Mouse (Mus musculus): ENCODE measurements around the gene Zfp454. TPM values are rescaled to one million over a fixed set of nuclear protein-coding genes. Genes with fewer than 3 reads are reported as not detected.

Zfp454 gene
- not detected for polyA plus RNA-seq (2012; fragmentation: generic; extraction: Trizol)
- long read RNA-seq, experiment 1, partial matches to known transcripts, result 0 of 2 reads
- long read RNA-seq, experiment 1, other reads (novel, unspliced or antisense), result 1 of 2 reads
- long read RNA-seq, experiment 2, result 0 reads

DNA sequence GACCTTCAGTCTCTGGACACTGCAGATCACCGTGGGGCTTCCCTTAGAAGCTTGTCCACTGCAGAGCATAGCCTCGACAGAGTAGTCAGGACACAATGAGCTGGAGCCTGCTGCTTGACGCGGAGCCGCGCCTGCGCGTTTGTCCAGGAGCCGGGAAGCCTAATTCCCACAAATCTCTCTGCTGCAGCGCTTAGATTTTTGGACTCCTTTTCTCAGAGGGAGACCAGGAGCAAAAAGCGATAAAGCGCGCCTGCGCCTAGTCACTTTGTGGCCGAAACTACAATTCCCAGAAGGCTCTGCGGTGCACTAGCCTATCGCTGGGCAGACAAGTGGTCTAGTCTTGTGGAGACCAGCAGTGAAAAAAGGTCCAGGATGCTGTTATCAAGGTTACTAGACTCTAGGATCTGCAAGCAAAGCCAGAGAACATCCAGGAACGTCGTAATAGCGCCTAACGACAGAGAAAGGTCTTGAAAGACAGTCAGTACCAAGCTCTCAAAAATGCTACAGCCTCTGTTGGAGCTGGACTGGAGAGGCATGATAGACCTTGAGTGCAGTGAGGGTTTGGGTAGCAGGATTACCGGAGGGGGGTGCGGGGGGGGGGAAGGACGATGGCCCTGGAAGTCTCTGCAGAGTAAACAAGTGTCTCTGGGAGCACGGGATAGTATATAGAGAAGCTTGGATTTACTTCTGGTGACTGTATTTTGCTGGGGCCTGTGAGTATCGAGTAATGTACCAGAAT is at the start of gene Zfp454:
Zfp454 (minus strand) TSS at position 262 of the 739 bp plus-strand sequence.
- TF ChIP-seq FOSL1 (IDR thresholded peaks at IDR 0.05; ENCODE audit: insufficient read depth, low read length, poor library complexity, severe bottlenecking), result no peak
- no peak for TF ChIP-seq CTCF (IDR thresholded peaks at IDR 0.05; ENCODE audit: control insufficient read depth, insufficient read depth, insufficient read length)
- no peak for TF ChIP-seq MAX (IDR thresholded peaks at IDR 0.05)
- no peak for TF ChIP-seq MYOD1 (IDR thresholded peaks at IDR 0.05; ENCODE audit: control insufficient read depth, insufficient read length, low read depth)
- no peak for TF ChIP-seq MYOG (IDR thresholded peaks at IDR 0.05; ENCODE audit: control insufficient read depth, extremely low read depth, insufficient read length)
- TF ChIP-seq CEBPB (IDR thresholded peaks at IDR 0.05; ENCODE audit: low read depth), result no peak
- no peak for TF ChIP-seq USF1 (IDR thresholded peaks at IDR 0.05; ENCODE audit: low read depth)
- Histone ChIP-seq H3ac (ENCODE audit: control insufficient read depth, insufficient read length, low read depth) (no peak within 1 kb of the TSS), H3K4me3 (ENCODE audit: insufficient read depth, poor library complexity, severe bottlenecking) (no peak within 1 kb of the TSS), H3K27me3 (ENCODE audit: control insufficient read depth, insufficient read depth, insufficient read length) (no peaks in the 10 kb centered on the region), H3K79me3 (ENCODE audit: low read depth) (no peaks in the 10 kb centered on the region), H3K79me2 (ENCODE audit: control insufficient read depth, insufficient read depth) (no peaks in the 10 kb centered on the region), H3K36me3 (ENCODE audit: control insufficient read depth, insufficient read depth) (no peaks in the 10 kb centered on the region)

DNA sequence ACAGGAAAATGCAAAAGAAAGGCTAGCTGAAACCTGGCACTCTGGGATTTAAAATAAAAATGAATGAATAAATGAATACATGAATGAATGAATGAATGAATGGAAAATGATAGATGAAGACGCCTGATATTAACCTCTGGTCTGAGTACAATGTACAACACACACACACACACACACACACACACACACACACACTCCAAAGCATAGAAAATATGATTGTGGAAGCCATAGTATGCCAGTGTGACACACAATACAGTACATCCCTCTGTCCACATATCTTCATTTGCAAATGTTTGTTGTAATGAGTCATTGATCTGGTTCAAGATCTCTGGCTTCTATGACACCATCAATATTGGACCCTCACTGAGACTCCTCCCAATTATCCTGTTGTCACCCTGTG is 44.6 kb upstream of the Zfp454 start:
- TF ChIP-seq CTCF (IDR thresholded peaks at IDR 0.05; ENCODE audit: control insufficient read depth, insufficient read depth, insufficient read length), result no peak
- TF ChIP-seq FOSL1 (IDR thresholded peaks at IDR 0.05; ENCODE audit: insufficient read depth, low read length, poor library complexity, severe bottlenecking), result no peak
- no peak for TF ChIP-seq MYOG (IDR thresholded peaks at IDR 0.05; ENCODE audit: control insufficient read depth, extremely low read depth, insufficient read length)
- no peak for TF ChIP-seq CEBPB (IDR thresholded peaks at IDR 0.05; ENCODE audit: low read depth)
- Histone ChIP-seq H3ac (ENCODE audit: control insufficient read depth, insufficient read length, low read depth) (no peak overlapping the region), H3K79me2 (ENCODE audit: control insufficient read depth, insufficient read depth) (no peaks in the 10 kb centered on the region), H3K27me3 (ENCODE audit: control insufficient read depth, insufficient read depth, insufficient read length) (peaks cover 15% of the 10 kb centered on the region), H3K4me3 (ENCODE audit: insufficient read depth, poor library complexity, severe bottlenecking) (no peak overlapping the region), H3K79me3 (ENCODE audit: low read depth) (no peaks in the 10 kb centered on the region), H3K36me3 (ENCODE audit: control insufficient read depth, insufficient read depth) (no peaks in the 10 kb centered on the region)

DNA sequence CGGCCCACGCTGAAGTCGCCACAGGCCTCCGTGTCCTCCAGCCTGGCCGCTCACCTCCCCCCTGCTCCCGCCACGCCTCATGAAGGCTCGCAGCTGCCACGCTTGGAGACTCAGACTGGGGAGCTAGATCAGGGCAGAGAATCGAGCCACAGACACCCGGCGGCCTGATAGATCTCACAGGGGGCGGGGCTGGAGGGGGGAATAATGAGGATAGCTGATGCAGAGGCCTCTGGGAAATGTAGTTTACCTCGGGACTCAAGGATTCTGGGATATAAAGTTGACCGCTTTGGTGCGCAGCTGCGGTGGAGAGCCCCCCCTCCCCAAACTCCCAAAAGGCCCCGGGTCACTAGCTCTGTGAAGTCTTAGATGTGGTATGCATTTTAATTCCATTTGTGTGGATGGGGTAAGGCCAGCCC is 44.0 kb upstream of the Zfp454 start, which contains the start of gene Zfp354b:
Zfp354b (minus strand) TSS at position 183 of the 416 bp plus-strand sequence.
- TF ChIP-seq CTCF (IDR thresholded peaks at IDR 0.05; ENCODE audit: control insufficient read depth, insufficient read depth, insufficient read length) (no peak), MYOD1 (IDR thresholded peaks at IDR 0.05; ENCODE audit: control insufficient read depth, insufficient read length, low read depth) (no peak), MYOG (IDR thresholded peaks at IDR 0.05; ENCODE audit: control insufficient read depth, extremely low read depth, insufficient read length) (no peak), USF1 (IDR thresholded peaks at IDR 0.05; ENCODE audit: low read depth) (no peak), FOSL1 (IDR thresholded peaks at IDR 0.05; ENCODE audit: insufficient read depth, low read length, poor library complexity, severe bottlenecking) (no peak), MAX (IDR thresholded peaks at IDR 0.05) (no peak), CEBPB (IDR thresholded peaks at IDR 0.05; ENCODE audit: low read depth) (no peak)
- Histone ChIP-seq H3K79me3 (ENCODE audit: low read depth) (no peaks in the 10 kb centered on the region), H3K79me2 (ENCODE audit: control insufficient read depth, insufficient read depth) (no peaks in the 10 kb centered on the region), H3K36me3 (ENCODE audit: control insufficient read depth, insufficient read depth) (no peaks in the 10 kb centered on the region), H3K4me3 (ENCODE audit: insufficient read depth, poor library complexity, severe bottlenecking) (no peak within 1 kb of the TSS), H3K27me3 (ENCODE audit: control insufficient read depth, insufficient read depth, insufficient read length) (peaks cover 13% of the 10 kb centered on the region), H3ac (ENCODE audit: control insufficient read depth, insufficient read length, low read depth) (peak within 1 kb of the TSS; percentile 63)

DNA sequence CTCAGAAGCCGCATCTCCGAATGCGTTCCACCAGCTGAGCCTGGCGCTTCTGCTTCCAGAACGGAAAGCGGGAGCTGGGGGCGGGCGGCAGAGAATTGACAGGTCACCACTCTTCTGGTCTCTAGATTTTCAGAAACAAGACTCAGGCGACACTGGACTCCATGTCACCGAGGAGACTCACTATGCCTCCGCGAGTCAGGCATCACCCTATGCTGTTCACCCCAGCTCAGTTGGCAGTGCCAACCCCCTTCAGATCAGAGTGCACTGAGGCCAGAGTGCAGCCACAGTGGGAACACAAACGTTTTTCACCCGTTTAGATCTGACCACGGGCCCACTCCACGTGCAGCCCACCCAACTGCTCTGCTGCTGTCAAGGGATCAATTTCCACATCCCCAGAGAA is 43.6 kb upstream of the Zfp454 start:
- Histone ChIP-seq H3K4me3 (ENCODE audit: insufficient read depth, poor library complexity, severe bottlenecking) (no peak overlapping the region), H3ac (ENCODE audit: control insufficient read depth, insufficient read length, low read depth) (peak overlapping the region; percentile 63), H3K36me3 (ENCODE audit: control insufficient read depth, insufficient read depth) (no peaks in the 10 kb centered on the region), H3K79me2 (ENCODE audit: control insufficient read depth, insufficient read depth) (no peaks in the 10 kb centered on the region), H3K79me3 (ENCODE audit: low read depth) (no peaks in the 10 kb centered on the region), H3K27me3 (ENCODE audit: control insufficient read depth, insufficient read depth, insufficient read length) (peaks cover 17% of the 10 kb centered on the region)
- no peak for TF ChIP-seq FOSL1 (IDR thresholded peaks at IDR 0.05; ENCODE audit: insufficient read depth, low read length, poor library complexity, severe bottlenecking)
- TF ChIP-seq MYOG (IDR thresholded peaks at IDR 0.05; ENCODE audit: control insufficient read depth, extremely low read depth, insufficient read length), result no peak
- TF ChIP-seq MAX (IDR thresholded peaks at IDR 0.05), result no peak
- no peak for TF ChIP-seq USF1 (IDR thresholded peaks at IDR 0.05; ENCODE audit: low read depth)

DNA sequence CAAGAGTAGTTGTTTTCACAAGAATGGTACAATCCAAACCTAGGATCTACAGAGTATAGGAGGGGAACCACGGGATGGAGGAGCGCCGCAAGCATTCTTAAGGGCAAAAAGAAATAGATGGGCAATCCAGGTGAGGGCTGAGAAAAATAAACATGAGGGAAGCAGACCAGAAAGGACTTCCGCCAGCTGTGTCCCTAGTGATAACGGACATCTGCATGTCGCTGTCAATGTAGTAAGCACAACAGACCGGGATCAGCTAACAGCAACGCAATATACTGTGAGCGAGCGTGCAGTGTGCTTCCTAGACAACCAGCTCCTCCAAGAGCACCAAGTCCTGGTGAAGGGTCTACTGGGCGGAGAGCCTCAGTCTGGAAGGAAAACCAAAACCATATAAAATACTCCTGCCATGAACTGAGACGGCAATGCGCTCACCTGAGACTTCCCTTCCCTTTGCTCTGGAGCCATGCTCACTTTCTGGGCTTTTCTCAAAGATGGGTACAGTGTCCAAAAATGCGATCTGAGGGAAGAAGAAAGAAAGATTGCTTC is 43.1 kb upstream of the Zfp454 start:
- no peaks in the 10 kb centered on the region for H3K79me3 ChIP-seq (ENCODE audit: low read depth)
- H3K79me2 ChIP-seq (ENCODE audit: control insufficient read depth, insufficient read depth), result no peaks in the 10 kb centered on the region
- TF ChIP-seq MYOD1 (IDR thresholded peaks at IDR 0.05; ENCODE audit: control insufficient read depth, insufficient read length, low read depth), result no peak
- TF ChIP-seq USF1 (IDR thresholded peaks at IDR 0.05; ENCODE audit: low read depth), result no peak
- TF ChIP-seq FOSL1 (IDR thresholded peaks at IDR 0.05; ENCODE audit: insufficient read depth, low read length, poor library complexity, severe bottlenecking), result no peak
- no peak for TF ChIP-seq CEBPB (IDR thresholded peaks at IDR 0.05; ENCODE audit: low read depth)
- no peak for TF ChIP-seq CTCF (IDR thresholded peaks at IDR 0.05; ENCODE audit: control insufficient read depth, insufficient read depth, insufficient read length)
- TF ChIP-seq MAX (IDR thresholded peaks at IDR 0.05), result no peak
- TF ChIP-seq MYOG (IDR thresholded peaks at IDR 0.05; ENCODE audit: control insufficient read depth, extremely low read depth, insufficient read length), result no peak
- no peak overlapping the region for H3K4me3 ChIP-seq (ENCODE audit: insufficient read depth, poor library complexity, severe bottlenecking)
- no peaks in the 10 kb centered on the region for H3K36me3 ChIP-seq (ENCODE audit: control insufficient read depth, insufficient read depth)
- no peak overlapping the region for H3ac ChIP-seq (ENCODE audit: control insufficient read depth, insufficient read length, low read depth)
- peaks cover 16% of the 10 kb centered on the region for H3K27me3 ChIP-seq (ENCODE audit: control insufficient read depth, insufficient read depth, insufficient read length)
